Mouse (Mus musculus) liver, embryonic 16.5 days (tissue): ENCODE measurements around the gene Pkn2. TPM values are rescaled to one million over a fixed set of nuclear protein-coding genes. Genes with fewer than 3 reads are reported as not detected.
A peak's percentile ranks its signal among the peaks of the same experiment; 100 is the strongest.

Experiments
- ATAC-seq: fragments of 200-750 bp; cut with Nextera tagmentation; 2 replicates; pipeline ENCODE4 v1.8.0; 2017; ENCODE audit warnings: low read depth, mild to moderate bottlenecking, moderate number of reproducible peaks, moderate library complexity
- H3K27ac ChIP-seq: fragments of 300-500 bp; sonication (generic); 2 replicates; pipeline ENCODE4 v1.5.1; 2014; ENCODE audit warnings: mild to moderate bottlenecking, low read length
- H3K27me3 ChIP-seq: fragments of 300-500 bp; sonication (generic); 2 replicates; pipeline ENCODE4 v1.6.1; 2014; ENCODE audit warnings: low read depth, low read length, mixed read lengths; ENCODE audit not compliant: control insufficient read depth, insufficient read depth
- H3K36me3 ChIP-seq: fragments of 300-500 bp; sonication (generic); 2 replicates; pipeline ENCODE4 v1.6.1; 2014; ENCODE audit warnings: mild to moderate bottlenecking; ENCODE audit not compliant: control insufficient read depth, insufficient read depth
- H3K4me1 ChIP-seq: fragments of 300-500 bp; sonication (generic); 2 replicates; pipeline ENCODE4 v1.6.1; 2014; ENCODE audit warnings: low read depth, low read length, mixed read lengths; ENCODE audit not compliant: control insufficient read depth
- H3K4me2 ChIP-seq: fragments of 300-500 bp; sonication (generic); 2 replicates; pipeline ENCODE4 v1.6.1; 2014; ENCODE audit warnings: low read depth, low read length, mixed read lengths
- H3K4me3 ChIP-seq: fragments of 300-500 bp; sonication (generic); 2 replicates; pipeline ENCODE4 v1.5.1; 2014; ENCODE audit warnings: low read depth, mild to moderate bottlenecking, low read length
- H3K9ac ChIP-seq: fragments of 300-500 bp; sonication (generic); 2 replicates; pipeline ENCODE4 v1.6.1; 2014; ENCODE audit warnings: low read depth, low read length
- H3K9me3 ChIP-seq: fragments of 300-500 bp; sonication (generic); replicated peaks from 2 replicates; pipeline ENCODE4 v1.6.1; 2016; ENCODE audit warnings: low read length; ENCODE audit not compliant: control insufficient read depth
- WGBS: fragments of 180-500 bp; shearing (Covaris S2); extraction: QIAGEN DNeasy Blood & Tissue Kit; methylation state at CpG from one replicate; pipeline ENCODE4 v1.1.7; 2014; ENCODE audit not compliant: insufficient replicate concordance; 5-methylcytosine and 5-hydroxymethylcytosine counted together
- polyA plus RNA-seq: library from polyadenylated mRNA; unstranded; fragments of >200 nt; fragmentation: Nextera tagmentation; extraction: Ambion mirVana; gene quantifications from 2 replicates; pipeline ENCODE4 v1.2.1, GENCODE M21; 2015

Pkn2 gene
- polyA plus RNA-seq, 1 experiment from 2014 or later, result 31.4 TPM

GRCm38 (mm10) chr3:142898949-142899396 lies 17.2 kb upstream of the Pkn2 start:
- Histone ChIP-seq H3K4me2 (peak overlapping the region; percentile 50), H3K27me3 (no peaks in the 10 kb centered on the region), H3K4me1 (peaks cover 5% of the 10 kb centered on the region), H3K27ac (no peak overlapping the region), H3K4me3 (no peak overlapping the region), H3K9me3 (no peaks in the 10 kb centered on the region), H3K9ac (no peak overlapping the region), H3K36me3 (no peaks in the 10 kb centered on the region)
- ATAC-seq, result peak; percentile 67
- WGBS, result 25% methylated on average over 8 of the region's 8 CpGs

GRCm38 (mm10) chr3:142890442-142890841 lies 8.6 kb upstream of the Pkn2 start:
- H3K9me3 ChIP-seq, result no peaks in the 10 kb centered on the region
- H3K36me3 ChIP-seq, result no peaks in the 10 kb centered on the region
- no peak overlapping the region for H3K9ac ChIP-seq
- H3K4me1 ChIP-seq, result peaks cover 7% of the 10 kb centered on the region
- H3K27ac ChIP-seq, result no peak overlapping the region
- no peak for ATAC-seq
- H3K27me3 ChIP-seq, result no peaks in the 10 kb centered on the region
- 71% methylated on average over 3 of the region's 3 CpGs for WGBS
- no peak overlapping the region for H3K4me2 ChIP-seq
- H3K4me3 ChIP-seq, result no peak overlapping the region

- H3K9ac ChIP-seq, result no peak overlapping the region
- H3K27me3 ChIP-seq, result no peaks in the 10 kb centered on the region
- 0 out of 2 replicates have a peak overlapping the region, but pooled peaks have one; percentile 17 for H3K27ac ChIP-seq
- H3K4me3 ChIP-seq, result no peak overlapping the region
- H3K4me1 ChIP-seq, result peaks cover 14% of the 10 kb centered on the region
- no peak overlapping the region for H3K4me2 ChIP-seq
- WGBS, result 80% methylated on average over 3 of the region's 3 CpGs
- no peaks in the 10 kb centered on the region for H3K36me3 ChIP-seq
- H3K9me3 ChIP-seq, result no peaks in the 10 kb centered on the region
- no peak for ATAC-seq
Observed at GRCm38 (mm10) chr3:142886963-142887362, 5.2 kb upstream of the Pkn2 start.

GRCm38 (mm10) chr3:142884594-142884993 lies 2.8 kb upstream of the Pkn2 start:
- Histone ChIP-seq H3K4me2 (peak overlapping the region; percentile 79), H3K9me3 (no peaks in the 10 kb centered on the region), H3K9ac (peak overlapping the region; percentile 24), H3K36me3 (no peaks in the 10 kb centered on the region), H3K4me1 (peaks cover 14% of the 10 kb centered on the region), H3K27me3 (no peaks in the 10 kb centered on the region), H3K4me3 (peak overlapping the region; percentile 33), H3K27ac (peak overlapping the region; percentile 79)
- ATAC-seq, result peak; percentile 2

GRCm38 (mm10) chr3:142881589-142881871 lies 274 bp downstream of the Pkn2 start:
- no peaks in the 10 kb centered on the region for H3K36me3 ChIP-seq
- peak overlapping the region; percentile 100 for H3K27ac ChIP-seq
- H3K9ac ChIP-seq, result peak overlapping the region; percentile 100
- H3K9me3 ChIP-seq, result no peaks in the 10 kb centered on the region
- no peak for ATAC-seq
- peaks cover 16% of the 10 kb centered on the region for H3K4me1 ChIP-seq
- H3K4me3 ChIP-seq, result peak overlapping the region; percentile 100
- WGBS, result under 1% methylated on average over 32 of the region's 40 CpGs
- H3K4me2 ChIP-seq, result peak overlapping the region; percentile 43
- no peaks in the 10 kb centered on the region for H3K27me3 ChIP-seq

GRCm38 (mm10) chr3:142880790-142881588 lies 815 bp downstream of the Pkn2 start:
- H3K4me3 ChIP-seq, result peak overlapping the region; percentile 100
- peak overlapping the region; percentile 43 for H3K4me2 ChIP-seq
- no peaks in the 10 kb centered on the region for H3K9me3 ChIP-seq
- peak; percentile 15 for ATAC-seq
- no peaks in the 10 kb centered on the region for H3K27me3 ChIP-seq
- peaks cover 15% of the 10 kb centered on the region for H3K4me1 ChIP-seq
- peak overlapping the region; percentile 100 for H3K9ac ChIP-seq
- WGBS, result under 1% methylated on average over 64 of the region's 72 CpGs
- peak overlapping the region; percentile 100 for H3K27ac ChIP-seq
- H3K36me3 ChIP-seq, result no peaks in the 10 kb centered on the region

GRCm38 (mm10) chr3:142863236-142863635 lies 18.6 kb downstream of the Pkn2 start:
- H3K36me3 ChIP-seq, result no peaks in the 10 kb centered on the region
- ATAC-seq, result no peak
- H3K27ac ChIP-seq, result no peak overlapping the region
- H3K4me3 ChIP-seq, result no peak overlapping the region
- 47% methylated on average over 2 of the region's 2 CpGs for WGBS
- H3K4me2 ChIP-seq, result no peak overlapping the region
- no peak overlapping the region for H3K9ac ChIP-seq
- H3K9me3 ChIP-seq, result no peaks in the 10 kb centered on the region
- no peaks in the 10 kb centered on the region for H3K27me3 ChIP-seq
- no peaks in the 10 kb centered on the region for H3K4me1 ChIP-seq

- no peaks in the 10 kb centered on the region for H3K9me3 ChIP-seq
- peaks cover 7% of the 10 kb centered on the region for H3K4me1 ChIP-seq
- ATAC-seq, result no peak
- H3K27ac ChIP-seq, result no peak overlapping the region
- no peak overlapping the region for H3K9ac ChIP-seq
- H3K4me3 ChIP-seq, result no peak overlapping the region
- WGBS, result 37% methylated on average over 3 of the region's 3 CpGs
- H3K27me3 ChIP-seq, result no peaks in the 10 kb centered on the region
- peaks cover 5% of the 10 kb centered on the region for H3K36me3 ChIP-seq
- no peak overlapping the region for H3K4me2 ChIP-seq
Observed at GRCm38 (mm10) chr3:142856832-142857231, 25.0 kb downstream of the Pkn2 start.

- 70% methylated on average over 4 of the region's 4 CpGs for WGBS
- no peak overlapping the region for H3K9ac ChIP-seq
- peaks cover 7% of the 10 kb centered on the region for H3K4me1 ChIP-seq
- H3K36me3 ChIP-seq, result peaks cover 5% of the 10 kb centered on the region
- H3K4me2 ChIP-seq, result no peak overlapping the region
- ATAC-seq, result no peak
- no peak overlapping the region for H3K4me3 ChIP-seq
- H3K27ac ChIP-seq, result no peak overlapping the region
- no peaks in the 10 kb centered on the region for H3K9me3 ChIP-seq
- H3K27me3 ChIP-seq, result no peaks in the 10 kb centered on the region
Observed at GRCm38 (mm10) chr3:142855961-142856472, 25.8 kb downstream of the Pkn2 start.
